Mouse (Mus musculus): ENCODE data around the gene Nap1l1.

DNA sequence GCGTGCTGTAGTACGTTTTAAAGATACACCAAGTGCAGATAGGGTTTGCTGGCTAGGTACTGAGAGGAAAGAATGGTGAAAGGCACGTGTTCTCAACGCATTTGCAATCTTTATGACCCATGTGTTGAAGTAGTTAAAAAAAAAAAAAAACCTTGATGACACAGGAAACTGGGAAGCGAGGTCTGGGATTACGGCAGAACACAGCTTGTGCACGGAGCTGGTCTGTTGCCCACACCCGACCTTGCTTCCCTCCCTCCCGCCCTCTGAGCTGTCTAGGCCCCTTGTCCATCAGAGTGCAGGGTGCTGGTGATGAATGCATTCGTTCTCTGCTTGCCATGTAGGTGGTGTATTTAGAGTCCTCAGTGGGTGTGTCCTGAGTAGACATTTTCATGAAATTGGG is 30.7 kb downstream of the Nap1l1 start:
- TF ChIP-seq CTCF (IDR thresholded peaks at IDR 0.05; ENCODE audit: borderline replicate concordance, control insufficient read depth, extremely low read depth, insufficient read depth, low read length, poor library complexity) (no peak), POLR2A (IDR thresholded peaks at IDR 0.05; ENCODE audit: control insufficient read depth, extremely low read depth, insufficient read depth, low read length, poor library complexity) (no peak)

All from thymus, adult 2 months (tissue).